Mouse (Mus musculus): Measurements from ENCODE around the gene Carm1. TPM values are rescaled to one million over a fixed set of nuclear protein-coding genes. Genes with fewer than 3 reads are reported as not detected.

Carm1 gene
- polyA plus RNA-seq, 1 experiment from 2014 or later, result 10.8 TPM

DNA sequence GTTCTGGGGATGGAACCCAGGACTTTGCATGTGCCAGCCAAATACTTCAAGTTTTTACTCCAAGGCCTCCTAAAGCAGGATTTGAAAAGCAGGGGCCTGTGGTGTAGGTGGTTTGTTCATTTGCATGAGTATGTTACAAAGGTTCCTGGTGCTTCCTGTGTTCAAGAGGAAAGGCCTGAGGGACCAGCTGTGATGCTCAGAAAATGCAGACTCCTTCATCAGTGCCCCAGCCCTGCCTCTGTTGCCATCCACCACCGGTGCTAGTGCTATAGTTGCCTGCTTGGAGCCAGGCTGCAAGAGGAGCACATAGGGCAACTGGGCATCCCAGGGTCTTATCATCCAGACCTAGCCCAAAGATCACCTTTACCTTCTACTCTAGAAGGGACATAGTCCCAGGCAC lies 19.8 kb downstream of the Carm1 start:
- H3K36me3 ChIP-seq (ENCODE audit: insufficient read depth, low read length), result 0 out of 2 replicates have a peak, but pooled peaks cover 10% of the 10 kb centered on the region
- no peak overlapping the region for H3K27ac ChIP-seq (ENCODE audit: low read length)
- H3K9ac ChIP-seq (replicated peaks; ENCODE audit: low read depth), result no peak overlapping the region
- H3K9me3 ChIP-seq (ENCODE audit: low read length), result no peaks in the 10 kb centered on the region
- no peak for DNase-seq (ENCODE audit: low spot score)
- WGBS, result 94% methylated on average over 1 of the region's 1 CpGs
- no peaks in the 10 kb centered on the region for H3K4me1 ChIP-seq (ENCODE audit: insufficient read depth, low read depth, low read length)
- ATAC-seq, result no peak
- no peak overlapping the region for H3K4me2 ChIP-seq (replicated peaks; ENCODE audit: low read depth, low read length)
- H3K27me3 ChIP-seq (replicated peaks; ENCODE audit: insufficient read depth, low read length), result no peaks in the 10 kb centered on the region
- no peak overlapping the region for H3K4me3 ChIP-seq (ENCODE audit: low read depth, low read length)
- TF ChIP-seq CTCF (IDR thresholded peaks at IDR 0.05), result no peak

DNA sequence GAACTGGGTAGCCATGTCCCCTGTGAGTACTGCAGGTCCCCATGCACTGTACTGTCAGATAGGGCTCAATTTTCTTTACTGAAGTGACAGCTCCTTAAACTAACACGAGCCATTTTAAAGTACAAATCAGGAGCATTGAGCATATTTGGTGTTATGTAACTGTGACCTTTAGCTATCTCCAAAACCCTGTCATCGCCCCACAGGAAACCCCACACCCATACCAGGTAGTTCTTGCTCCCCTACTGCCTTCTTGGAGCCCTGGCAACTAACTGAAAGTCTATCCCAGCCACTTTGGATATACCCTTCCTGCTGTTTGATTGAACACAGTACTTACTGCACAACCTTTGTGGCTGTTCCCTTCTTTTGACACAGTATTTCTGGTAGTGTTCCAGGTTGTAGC lies 20.4 kb downstream of the Carm1 start:
- TF ChIP-seq EP300 (IDR thresholded peaks at IDR 0.05), result no peak
- no peak for TF ChIP-seq CTCF (IDR thresholded peaks at IDR 0.05)
- Histone ChIP-seq H3K27ac (ENCODE audit: low read length) (no peak overlapping the region), H3K4me2 (replicated peaks; ENCODE audit: low read depth, low read length) (no peak overlapping the region), H3K4me1 (ENCODE audit: insufficient read depth, low read depth, low read length) (no peaks in the 10 kb centered on the region), H3K36me3 (ENCODE audit: insufficient read depth, low read length) (0 out of 2 replicates have a peak, but pooled peaks cover 10% of the 10 kb centered on the region), H3K9ac (replicated peaks; ENCODE audit: low read depth) (no peak overlapping the region), H3K9me3 (ENCODE audit: low read length) (no peaks in the 10 kb centered on the region), H3K4me3 (ENCODE audit: low read depth, low read length) (no peak overlapping the region), H3K27me3 (replicated peaks; ENCODE audit: insufficient read depth, low read length) (no peaks in the 10 kb centered on the region)
- ATAC-seq, result no peak
- WGBS, result 80% methylated on average over 2 of the region's 2 CpGs
- DNase-seq (ENCODE audit: low spot score), result no peak

GRCm38 (mm10) chr9:21568657-21569255 lies 22.1 kb downstream of the Carm1 start:
- TF ChIP-seq EP300 (IDR thresholded peaks at IDR 0.05) (no peak), CTCF (IDR thresholded peaks at IDR 0.05) (no peak)
- Histone ChIP-seq H3K36me3 (ENCODE audit: insufficient read depth, low read length) (peaks cover 16% of the 10 kb centered on the region; the same call in 1 of the 2 replicates), H3K27ac (ENCODE audit: low read length) (no peak overlapping the region), H3K9ac (replicated peaks; ENCODE audit: low read depth) (no peak overlapping the region), H3K4me2 (replicated peaks; ENCODE audit: low read depth, low read length) (no peak overlapping the region), H3K9me3 (ENCODE audit: low read length) (no peaks in the 10 kb centered on the region), H3K4me1 (ENCODE audit: insufficient read depth, low read depth, low read length) (no peaks in the 10 kb centered on the region), H3K4me3 (ENCODE audit: low read depth, low read length) (no peak overlapping the region), H3K27me3 (replicated peaks; ENCODE audit: insufficient read depth, low read length) (no peaks in the 10 kb centered on the region)
- WGBS, result 86% methylated on average over 8 of the region's 8 CpGs
- no peak for DNase-seq (ENCODE audit: low spot score)
- no peak for ATAC-seq

- DNase-seq (ENCODE audit: low spot score) (no peak), ATAC-seq (no peak)
- 91% methylated on average over 8 of the region's 8 CpGs for WGBS
- H3K9me3 ChIP-seq (ENCODE audit: low read length), result no peaks in the 10 kb centered on the region
- H3K27ac ChIP-seq (ENCODE audit: low read length), result no peak overlapping the region
- H3K27me3 ChIP-seq (replicated peaks; ENCODE audit: insufficient read depth, low read length), result no peaks in the 10 kb centered on the region
- TF ChIP-seq CTCF (IDR thresholded peaks at IDR 0.05) (no peak), EP300 (IDR thresholded peaks at IDR 0.05) (no peak)
- no peak overlapping the region for H3K4me3 ChIP-seq (ENCODE audit: low read depth, low read length)
- no peaks in the 10 kb centered on the region for H3K4me1 ChIP-seq (ENCODE audit: insufficient read depth, low read depth, low read length)
- H3K36me3 ChIP-seq (ENCODE audit: insufficient read depth, low read length), result peaks cover 23% of the 10 kb centered on the region; the same call in 1 of the 2 replicates
- H3K4me2 ChIP-seq (replicated peaks; ENCODE audit: low read depth, low read length), result no peak overlapping the region
- no peak overlapping the region for H3K9ac ChIP-seq (replicated peaks; ENCODE audit: low read depth)
Observed at GRCm38 (mm10) chr9:21574012-21574801, 27.5 kb downstream of the Carm1 start.

DNA sequence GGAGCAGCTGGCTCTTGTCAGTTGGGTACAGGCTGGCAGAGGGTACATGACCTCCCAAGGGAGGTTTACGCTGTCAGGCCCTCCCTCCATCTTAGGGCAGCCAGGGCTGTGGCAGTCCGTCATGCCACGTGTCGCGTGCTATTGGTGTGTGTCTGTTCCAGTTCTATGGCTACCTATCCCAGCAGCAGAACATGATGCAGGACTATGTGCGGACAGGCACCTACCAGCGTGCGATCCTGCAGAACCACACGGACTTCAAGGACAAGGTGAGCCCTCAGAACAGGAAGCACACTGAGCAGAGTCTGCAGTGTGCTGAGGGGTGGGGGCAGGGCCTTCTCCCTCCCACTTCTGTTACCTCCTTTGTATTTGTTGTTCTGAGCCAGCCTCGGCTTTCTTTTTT lies 28.6 kb downstream of the Carm1 start:
- Histone ChIP-seq H3K4me1 (ENCODE audit: insufficient read depth, low read depth, low read length) (no peaks in the 10 kb centered on the region), H3K9ac (replicated peaks; ENCODE audit: low read depth) (no peak overlapping the region), H3K4me3 (ENCODE audit: low read depth, low read length) (no peak overlapping the region), H3K27ac (ENCODE audit: low read length) (no peak overlapping the region), H3K4me2 (replicated peaks; ENCODE audit: low read depth, low read length) (no peak overlapping the region), H3K9me3 (ENCODE audit: low read length) (no peaks in the 10 kb centered on the region), H3K27me3 (replicated peaks; ENCODE audit: insufficient read depth, low read length) (no peaks in the 10 kb centered on the region), H3K36me3 (ENCODE audit: insufficient read depth, low read length) (peaks cover 21% of the 10 kb centered on the region; the same call in 1 of the 2 replicates)
- DNase-seq (ENCODE audit: low spot score), result no peak
- 91% methylated on average over 10 of the region's 10 CpGs for WGBS
- no peak for ATAC-seq
- TF ChIP-seq CTCF (IDR thresholded peaks at IDR 0.05), result no peak
- TF ChIP-seq EP300 (IDR thresholded peaks at IDR 0.05), result no peak

DNA sequence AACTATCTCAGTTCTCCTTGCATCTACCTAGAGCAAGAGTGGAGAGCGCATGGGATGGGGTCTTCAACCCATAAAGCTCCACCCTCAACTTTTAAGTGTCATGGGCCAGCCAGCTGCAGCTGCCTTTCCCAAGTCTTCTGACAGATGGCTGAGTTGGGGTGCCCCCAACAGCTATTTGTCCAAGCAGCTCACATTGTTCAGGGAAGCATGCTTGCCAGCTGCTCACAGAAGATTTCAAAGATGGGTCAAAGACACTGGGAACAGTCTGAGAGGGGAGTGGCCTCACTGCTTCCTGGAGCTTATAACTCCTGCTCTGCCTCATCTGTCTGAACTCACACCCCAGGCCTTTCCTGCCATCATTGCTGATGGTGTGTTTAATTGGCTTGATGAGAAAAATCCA lies 29.6 kb downstream of the Carm1 start:
- Histone ChIP-seq H3K9me3 (ENCODE audit: low read length) (no peaks in the 10 kb centered on the region), H3K4me2 (replicated peaks; ENCODE audit: low read depth, low read length) (no peak overlapping the region), H3K36me3 (ENCODE audit: insufficient read depth, low read length) (peaks cover 26% of the 10 kb centered on the region; the same call in 1 of the 2 replicates), H3K4me3 (ENCODE audit: low read depth, low read length) (no peak overlapping the region), H3K9ac (replicated peaks; ENCODE audit: low read depth) (no peak overlapping the region), H3K4me1 (ENCODE audit: insufficient read depth, low read depth, low read length) (no peaks in the 10 kb centered on the region), H3K27me3 (replicated peaks; ENCODE audit: insufficient read depth, low read length) (no peaks in the 10 kb centered on the region), H3K27ac (ENCODE audit: low read length) (no peak overlapping the region)
- TF ChIP-seq CTCF (IDR thresholded peaks at IDR 0.05) (no peak), EP300 (IDR thresholded peaks at IDR 0.05) (no peak)
- no peak for DNase-seq (ENCODE audit: low spot score)
- no peak for ATAC-seq
- WGBS, result 88% methylated on average over 1 of the region's 1 CpGs
